30 mouse cellular contexts compared by ENCODE assay signal in genomic region chr10:114083441-114083840, GRCm38 (mm10).
"Had no signal": no experiment of that assay in that cellular context is flagged by ENCODE, and none has a peak within 500 bp of the region (broad histone marks: within the 10 kb centered on the region; RNA-seq: fewer than 3 reads in every experiment).

No protein-coding gene starts in this region.

- H3K27ac ChIP-seq: heart, adult 2 months; heart, embryonic 10.5 days; heart, embryonic 13.5 days; heart, embryonic 15.5 days; hindbrain, embryonic 10.5 days; hindbrain, embryonic 12.5 days; hindbrain, embryonic 13.5 days; hindbrain, embryonic 14.5 days; hindbrain, embryonic 15.5 days; hindbrain, postnatal 0 days; intestine, embryonic 15.5 days; kidney, postnatal 0 days; layer of hippocampus, adult 2 months; left cerebral cortex, adult 2 months had no signal

- DNase-seq: heart, adult 18-20 months; heart, adult 2 months; heart, postnatal 10 days; heart, postnatal 14 days; heart, postnatal 36 days; heart, postnatal 4 days; kidney, adult 11 months; kidney, postnatal 10 days; kidney, postnatal 4 days; layer of hippocampus, adult 9-11 months; layer of hippocampus, postnatal 36 days had no signal

- H3K27me3 ChIP-seq: heart, embryonic 12.5 days; heart, embryonic 13.5 days; heart, embryonic 15.5 days; hindbrain, embryonic 12.5 days; hindbrain, embryonic 13.5 days; hindbrain, embryonic 15.5 days; intestine, embryonic 15.5 days had no signal

- H3K36me3 ChIP-seq: heart, embryonic 10.5 days; heart, embryonic 12.5 days; heart, embryonic 13.5 days; heart, embryonic 15.5 days; hindbrain, embryonic 10.5 days; hindbrain, embryonic 12.5 days; hindbrain, embryonic 13.5 days; hindbrain, embryonic 15.5 days; intestine, embryonic 15.5 days had no signal

- H3K4me2 ChIP-seq: heart, embryonic 11.5 days; heart, embryonic 12.5 days; heart, embryonic 13.5 days; heart, embryonic 15.5 days; hindbrain, embryonic 12.5 days; hindbrain, embryonic 13.5 days; hindbrain, embryonic 14.5 days; hindbrain, embryonic 15.5 days; intestine, embryonic 15.5 days had no signal

- H3K4me3 ChIP-seq: heart, adult 2 months; heart, embryonic 10.5 days; heart, embryonic 12.5 days; heart, embryonic 13.5 days; heart, embryonic 15.5 days; hindbrain, embryonic 10.5 days; hindbrain, embryonic 12.5 days; hindbrain, embryonic 13.5 days; hindbrain, embryonic 15.5 days; intestine, embryonic 15.5 days; layer of hippocampus, adult 2 months; left cerebral cortex, adult 2 months had no signal

- H3K9ac ChIP-seq: heart, embryonic 12.5 days; heart, embryonic 13.5 days; heart, embryonic 15.5 days; hindbrain, embryonic 12.5 days; hindbrain, embryonic 13.5 days; hindbrain, embryonic 14.5 days; hindbrain, embryonic 15.5 days; intestine, embryonic 15.5 days had no signal

- ATAC-seq: hindbrain, embryonic 16.5 days; hindbrain, postnatal 0 days; inflammation-experienced regulatory T-cells, adult 6 months; intestine, embryonic 15.5 days; intestine, embryonic 16.5 days; intestine, postnatal 0 days had no signal

- H3K4me1 ChIP-seq: heart, embryonic 10.5 days; heart, embryonic 12.5 days; heart, embryonic 13.5 days; heart, embryonic 15.5 days; hindbrain, embryonic 10.5 days; hindbrain, embryonic 12.5 days; hindbrain, embryonic 13.5 days; hindbrain, embryonic 15.5 days; intestine, embryonic 15.5 days had no signal

- H3K9me3 ChIP-seq: heart, embryonic 10.5 days; heart, embryonic 12.5 days; heart, embryonic 13.5 days; heart, embryonic 15.5 days; hindbrain, embryonic 10.5 days; hindbrain, embryonic 12.5 days; hindbrain, embryonic 13.5 days; hindbrain, embryonic 15.5 days; intestine, embryonic 15.5 days had no signal
